8 mouse cellular contexts compared by ENCODE assay signal in genomic region chr10:19935295-19935623, GRCm38 (mm10). TPM values are rescaled to one million over a fixed set of nuclear protein-coding genes. Genes with fewer than 3 reads are reported as not detected.
A peak's percentile ranks its signal among the peaks of the same experiment; 100 is the strongest.
DNase-seq lines count a peak whose midpoint lies in the region; ATAC-seq and TF ChIP-seq lines count a peak whose summit lies in the region.

No protein-coding gene starts in this region.

- no peak overlapping the region for H3K27ac ChIP-seq in heart, embryonic 11.5 days (ENCODE audit: low read depth, low read length)
- no peak overlapping the region for H3K27ac ChIP-seq in ES-E14 (ENCODE audit: insufficient read depth, low read depth, low read length, poor library complexity, severe bottlenecking)
- no peak overlapping the region for H3K27ac ChIP-seq in forebrain, postnatal 0 days (ENCODE audit: low read depth, low read length)
- H3K27ac ChIP-seq in liver, embryonic 13.5 days: no peak overlapping the region
- peak overlapping the region; percentile 86; the same call in 1 of the 2 replicates for H3K27ac ChIP-seq in stomach, embryonic 16.5 days (ENCODE audit: low read length)

- no peak for ATAC-seq in heart, embryonic 11.5 days (replicated peaks; ENCODE audit: insufficient number of reproducible peaks, low FRiP score, low TSS enrichment)
- no peak for ATAC-seq in forebrain, postnatal 0 days
- no peak for ATAC-seq in liver, embryonic 13.5 days (ENCODE audit: low read depth)
- ATAC-seq in stomach, embryonic 16.5 days (ENCODE audit: insufficient read depth, low FRiP score): no peak

- H3K9me3 ChIP-seq in heart, embryonic 11.5 days (replicated peaks; ENCODE audit: control insufficient read depth, low read length): no peaks in the 10 kb centered on the region
- H3K9me3 ChIP-seq in ES-E14 (ENCODE audit: control insufficient read depth, insufficient read depth, low read depth, low read length): no peaks in the 10 kb centered on the region
- no peaks in the 10 kb centered on the region for H3K9me3 ChIP-seq in forebrain, postnatal 0 days (ENCODE audit: low read length)
- H3K9me3 ChIP-seq in liver, embryonic 13.5 days (replicated peaks): no peaks in the 10 kb centered on the region
- no peaks in the 10 kb centered on the region for H3K9me3 ChIP-seq in stomach, embryonic 16.5 days (replicated peaks; ENCODE audit: control insufficient read depth, low read length)

- peaks cover 24% of the 10 kb centered on the region for H3K4me1 ChIP-seq in heart, embryonic 11.5 days (ENCODE audit: control insufficient read depth, insufficient read depth, low read length)
- no peaks in the 10 kb centered on the region for H3K4me1 ChIP-seq in ES-E14 (ENCODE audit: control insufficient read depth in 2 of 2, insufficient read depth in 2 of 2, low read length in 2 of 2, poor library complexity in 1 of 2)
- no peaks in the 10 kb centered on the region for H3K4me1 ChIP-seq in forebrain, postnatal 0 days (ENCODE audit: insufficient read depth)
- H3K4me1 ChIP-seq in liver, embryonic 13.5 days (replicated peaks): peaks cover 45% of the 10 kb centered on the region
- peaks cover 17% of the 10 kb centered on the region; the same call in 1 of the 2 replicates for H3K4me1 ChIP-seq in stomach, embryonic 16.5 days (ENCODE audit: control insufficient read depth, insufficient read depth, low read length)

- 6% methylated on average over 10 of the region's 10 CpGs for WGBS in heart, embryonic 11.5 days (ENCODE audit: insufficient replicate concordance)
- 5% methylated on average over 10 of the region's 10 CpGs for WGBS in forebrain, postnatal 0 days
- WGBS in liver, embryonic 13.5 days (ENCODE audit: insufficient replicate concordance): 5% methylated on average over 10 of the region's 10 CpGs
- WGBS in stomach, embryonic 16.5 days: 4% methylated on average over 10 of the region's 10 CpGs

- peak overlapping the region; percentile 95 for H3K4me2 ChIP-seq in heart, embryonic 11.5 days
- H3K4me2 ChIP-seq in forebrain, postnatal 0 days (ENCODE audit: low read depth): peak overlapping the region; percentile 91
- peak overlapping the region; percentile 88 for H3K4me2 ChIP-seq in liver, embryonic 13.5 days
- H3K4me2 ChIP-seq in stomach, embryonic 16.5 days (ENCODE audit: low read depth, low read length): peak overlapping the region; percentile 90

- H3K36me3 ChIP-seq in heart, embryonic 11.5 days (ENCODE audit: control insufficient read depth, insufficient read depth, low read length): no peaks in the 10 kb centered on the region
- no peaks in the 10 kb centered on the region for H3K36me3 ChIP-seq in ES-E14 (ENCODE audit: control insufficient read depth, insufficient read depth, low read length, poor library complexity, severe bottlenecking)
- no peaks in the 10 kb centered on the region for H3K36me3 ChIP-seq in forebrain, postnatal 0 days (ENCODE audit: insufficient read depth)
- no peaks in the 10 kb centered on the region for H3K36me3 ChIP-seq in liver, embryonic 13.5 days
- H3K36me3 ChIP-seq in stomach, embryonic 16.5 days (ENCODE audit: control insufficient read depth, insufficient read depth, low read length): no peaks in the 10 kb centered on the region

- TF ChIP-seq CTCF in forebrain, postnatal 0 days (IDR thresholded peaks at IDR 0.05; ENCODE audit: low read depth): no peak

- no peak for DNase-seq in heart, adult 8-10 months (ENCODE audit: low spot score)
- DNase-seq in ES-E14 (ENCODE audit: low read depth, low spot score): no peak
- no peak for DNase-seq in forebrain, postnatal 0 days
- DNase-seq in liver, embryonic 13.5 days: no peak
- no peak for DNase-seq in layer of hippocampus, postnatal 14 days (ENCODE audit: low spot score in 2 of 2)
- DNase-seq in urinary bladder, postnatal 10 days (ENCODE audit: low spot score): no peak

- in situ Hi-C loops in ES-E14 (cut with MboI; ENCODE audit: low sequenced_read_pairs in 2 of 2, unreplicated experiment in 2 of 2): no loop called here

- 0 out of 2 replicates have a peak, but pooled peaks cover 7% of the 10 kb centered on the region for H3K27me3 ChIP-seq in heart, embryonic 11.5 days (ENCODE audit: control insufficient read depth, insufficient read depth, low read length)
- H3K27me3 ChIP-seq in forebrain, postnatal 0 days (ENCODE audit: insufficient read depth, low read length): peaks cover 2% of the 10 kb centered on the region
- peaks cover 42% of the 10 kb centered on the region for H3K27me3 ChIP-seq in liver, embryonic 13.5 days
- H3K27me3 ChIP-seq in stomach, embryonic 16.5 days (ENCODE audit: control insufficient read depth, insufficient read depth, low read length): no peaks in the 10 kb centered on the region

- H3K9ac ChIP-seq in heart, embryonic 11.5 days (ENCODE audit: low read depth, low read length): peak overlapping the region; percentile 85
- peak overlapping the region; percentile 73 for H3K9ac ChIP-seq in ES-E14 (ENCODE audit: insufficient read depth, low read depth, low read length, poor library complexity, severe bottlenecking)
- peak overlapping the region; percentile 64; the same call in 1 of the 2 replicates for H3K9ac ChIP-seq in forebrain, postnatal 0 days
- peak overlapping the region; percentile 71; the same call in 1 of the 2 replicates for H3K9ac ChIP-seq in liver, embryonic 13.5 days
- H3K9ac ChIP-seq in stomach, embryonic 16.5 days (ENCODE audit: low read length): peak overlapping the region; percentile 91

- peak overlapping the region; percentile 84 for H3K4me3 ChIP-seq in heart, embryonic 11.5 days (ENCODE audit: low read depth, low read length)
- H3K4me3 ChIP-seq in ES-E14 (ENCODE audit: insufficient read depth in 1 of 2, low read depth in 1 of 2, low read length in 2 of 2, poor library complexity in 1 of 2, severe bottlenecking in 1 of 2): peak overlapping the region; percentile 74 to 86
- peak overlapping the region; percentile 77 for H3K4me3 ChIP-seq in forebrain, postnatal 0 days (ENCODE audit: low read depth, low read length)
- H3K4me3 ChIP-seq in liver, embryonic 13.5 days (replicated peaks): peak overlapping the region; percentile 69
- peak overlapping the region; percentile 86 for H3K4me3 ChIP-seq in stomach, embryonic 16.5 days (replicated peaks; ENCODE audit: low read length)

TF ChIP-seq in ES-E14, 5 proteins besides CTCF, POLR2A, EP300 and RAD21:
- TF ChIP-seq MAFK (IDR thresholded peaks at IDR 0.05; ENCODE audit: insufficient read depth, low read depth, low read length): no peak
- no peak for TF ChIP-seq ZNF384 (IDR thresholded peaks at IDR 0.05; ENCODE audit: low read depth, low read length)
- TF ChIP-seq HCFC1 (IDR thresholded peaks at IDR 0.05; ENCODE audit: borderline replicate concordance, insufficient read depth, low read length): no peak
- no peak for TF ChIP-seq CHD2 (IDR thresholded peaks at IDR 0.05; ENCODE audit: low read depth, low read length)
- TF ChIP-seq ZC3H11A (IDR thresholded peaks at IDR 0.05; ENCODE audit: borderline replicate concordance, low read depth, low read length): no peak
TF ChIP-seq in ES-E14: peak in this region for 0.

RNA-seq across cellular contexts. Expression of gene Map3k5, which starts 1.0 kb away (rescaled TPM):
- polyA plus RNA-seq in heart, embryonic 11.5 days (2014; fragmentation: Nextera tagmentation; extraction: Ambion mirVana): 3.2 and 4.2 TPM in 2 replicates
- 10 to 100 TPM; 39.6 to 45.7 (median 40.9) TPM for total RNA-seq in heart, adult 8-10 months (2022)
- 3.0 and 4.7 TPM in 2 replicates for total RNA-seq in ES-E14 (2012; rRNA removed)
- 4.8 and 5.8 TPM in 2 replicates for total RNA-seq in forebrain, postnatal 0 days (2014; rRNA removed)
- polyA plus RNA-seq in forebrain, postnatal 0 days (2015; fragmentation: Nextera tagmentation; extraction: Ambion mirVana): 0.77 and 1.3 TPM in 2 replicates
- polyA plus RNA-seq in liver, embryonic 13.5 days (2015; fragmentation: Nextera tagmentation; extraction: Ambion mirVana): 0.71 and 0.78 TPM in 2 replicates
- polyA plus RNA-seq in stomach, embryonic 16.5 days (2015; fragmentation: Nextera tagmentation; extraction: Ambion mirVana): 2.6 and 2.7 TPM in 2 replicates
- total RNA-seq in layer of hippocampus, postnatal 14 days (2021): 10 to 100 TPM; 24.2 to 24.4 TPM

RNA-seq across cellular contexts. Expression of gene Pex7, which starts 27.8 kb away (rescaled TPM):
- 36.5 and 38.4 TPM in 2 replicates for polyA plus RNA-seq in heart, embryonic 11.5 days (2014; fragmentation: Nextera tagmentation; extraction: Ambion mirVana)
- 10 to 100 TPM; 32.5 to 36.9 (median 34.6) TPM for total RNA-seq in heart, adult 8-10 months (2022)
- 16.8 and 17.0 TPM in 2 replicates for total RNA-seq in ES-E14 (2012; rRNA removed)
- total RNA-seq in forebrain, postnatal 0 days (2014; rRNA removed): 26.5 and 38.2 TPM in 2 replicates
- polyA plus RNA-seq in forebrain, postnatal 0 days (2015; fragmentation: Nextera tagmentation; extraction: Ambion mirVana): 31.2 and 33.8 TPM in 2 replicates
- 28.0 and 28.2 TPM in 2 replicates for polyA plus RNA-seq in liver, embryonic 13.5 days (2015; fragmentation: Nextera tagmentation; extraction: Ambion mirVana)
- polyA plus RNA-seq in stomach, embryonic 16.5 days (2015; fragmentation: Nextera tagmentation; extraction: Ambion mirVana): 41.3 and 42.7 TPM in 2 replicates
- total RNA-seq in layer of hippocampus, postnatal 14 days (2021): 10 to 100 TPM; 25.7 to 28.6 TPM
